Mouse (Mus musculus) liver, embryonic 14.5 days (tissue): ENCODE results near the gene Tmem273. TPM values are rescaled to one million over a fixed set of nuclear protein-coding genes. Genes with fewer than 3 reads are reported as not detected.

ENCODE experiments used
- ATAC-seq: fragments of 200-750 bp; cut with Nextera tagmentation; 2 replicates; pipeline ENCODE4 v1.8.0; 2017; ENCODE audit warnings: moderate number of reproducible peaks, mild to moderate bottlenecking, moderate library complexity; ENCODE audit not compliant: insufficient read depth
- DNase-seq, 3 experiments: peaks; one replicate each; pipeline ENCODE4 v3.0.0-alpha.2; 2012 to 2013; ENCODE audit warnings: low read depth in 3 of 3, low spot score in 3 of 3
- H3K27ac ChIP-seq: fragments of 300-500 bp; sonication (generic); 2 replicates; pipeline ENCODE4 v1.5.1; 2014; ENCODE audit warnings: moderate library complexity, mild to moderate bottlenecking, control low read depth, inconsistent platforms
- H3K27me3 ChIP-seq: fragments of 300-500 bp; sonication (generic); 2 replicates; pipeline ENCODE4 v1.6.1; 2014; ENCODE audit warnings: mild to moderate bottlenecking, low read length, moderate library complexity; ENCODE audit not compliant: control insufficient read depth, insufficient read depth
- H3K36me3 ChIP-seq: fragments of 300-500 bp; sonication (generic); replicated peaks from 2 replicates; pipeline ENCODE4 v1.6.1; 2014; ENCODE audit warnings: low read depth; ENCODE audit not compliant: control insufficient read depth, insufficient read depth
- H3K4me1 ChIP-seq, 2 experiments: fragments of 200-500 bp in 1 of 2; fragments of 300-500 bp in 1 of 2; sonication (generic) in 1 of 2; replicated peaks; 2 replicates each; pipeline ENCODE4 v1.6.1; 2012 to 2014; ENCODE audit warnings: antibody characterized with exemption in 1 of 2, inconsistent platforms in 1 of 2, low read length in 1 of 2; ENCODE audit not compliant: control insufficient read depth in 2 of 2, insufficient read depth in 2 of 2
- H3K4me2 ChIP-seq: fragments of 300-500 bp; sonication (generic); 2 replicates; pipeline ENCODE4 v1.6.1; 2014; ENCODE audit warnings: low read depth, mild to moderate bottlenecking, control low read depth, moderate library complexity
- H3K4me3 ChIP-seq, 2 experiments: fragments of 200-500 bp in 1 of 2; fragments of 300-500 bp in 1 of 2; sonication (generic) in 1 of 2; 2 replicates each; pipeline ENCODE4 v1.5.1; 2012 to 2014; ENCODE audit warnings: low read depth in 2 of 2, low read length in 2 of 2, mild to moderate bottlenecking in 2 of 2, control low read depth in 1 of 2, inconsistent platforms in 1 of 2, moderate library complexity in 1 of 2; ENCODE audit not compliant: insufficient read depth in 1 of 2
- H3K9ac ChIP-seq: fragments of 300-500 bp; sonication (generic); replicated peaks from 2 replicates; pipeline ENCODE4 v1.6.1; 2014; ENCODE audit warnings: mild to moderate bottlenecking, control low read depth, moderate library complexity
- H3K9me3 ChIP-seq: fragments of 300-500 bp; sonication (generic); 2 replicates; pipeline ENCODE4 v1.6.1; 2016; ENCODE audit warnings: low read length, mixed read lengths; ENCODE audit not compliant: control insufficient read depth
- CTCF ChIP-seq: IDR thresholded peaks from 2 replicates; pipeline ENCODE4 v1.5.1; 2016; ENCODE audit warnings: antibody characterized with exemption, low read depth, control low read depth
- EP300 ChIP-seq: IDR thresholded peaks from 2 replicates; pipeline ENCODE4 v1.6.1; 2016; ENCODE audit warnings: antibody characterized with exemption, low read depth
- WGBS: fragments of 180-500 bp; shearing (Covaris S2); extraction: QIAGEN DNeasy Blood & Tissue Kit; methylation state at CpG from one replicate; pipeline ENCODE4 v1.1.7; 2014; ENCODE audit not compliant: insufficient replicate concordance; 5-methylcytosine and 5-hydroxymethylcytosine counted together
- polyA plus RNA-seq, 2 experiments: library from polyadenylated mRNA; depleted of rRNA in 1 of 2; stranded (reverse) in 1 of 2; unstranded in 1 of 2; fragments of >200 nt; fragmentation: Nextera tagmentation in 1 of 2; extraction: Ambion mirVana in 1 of 2; gene quantifications; 2 replicates each; pipeline versions ENCODE4 v1.2.1 to v1.2.3; 2012 to 2014

Tmem273 gene
- polyA plus RNA-seq, 2 experiments = 1.4 to 1.5 TPM

- Histone ChIP-seq H3K36me3 (no peaks in the 10 kb centered on the region), H3K9me3 (no peaks in the 10 kb centered on the region), H3K4me3 (no peak overlapping the region), H3K9ac (no peak overlapping the region), H3K27me3 (no peaks in the 10 kb centered on the region), H3K4me2 (no peak overlapping the region), H3K27ac (no peak overlapping the region), H3K4me1 (peaks cover 0 to 4% of the 10 kb centered on the region in 2 experiments; a peak in 2 of 4 replicates)
- TF ChIP-seq EP300 = no peak
- TF ChIP-seq CTCF = no peak
- 61% methylated on average over 3 of the region's 3 CpGs for WGBS
- DNase-seq (no peak), ATAC-seq (no peak)
Observed at GRCm38 (mm10) chr14:32773456-32773855, 12.3 kb upstream of the Tmem273 start.

- Histone ChIP-seq H3K4me3 (no peak overlapping the region), H3K9ac (no peak overlapping the region), H3K9me3 (no peaks in the 10 kb centered on the region), H3K27ac (no peak overlapping the region), H3K4me2 (no peak overlapping the region), H3K36me3 (no peaks in the 10 kb centered on the region), H3K27me3 (no peaks in the 10 kb centered on the region), H3K4me1 (peaks cover 0 to 4% of the 10 kb centered on the region in 2 experiments; a peak in 2 of 4 replicates)
- 65% methylated on average over 7 of the region's 7 CpGs for WGBS
- DNase-seq (no peak), ATAC-seq (no peak)
- TF ChIP-seq EP300 (no peak), CTCF (no peak)
Observed at GRCm38 (mm10) chr14:32776077-32776476, 9.7 kb upstream of the Tmem273 start.

- TF ChIP-seq EP300 (no peak), CTCF (no peak)
- no peaks in the 10 kb centered on the region for H3K36me3 ChIP-seq
- no peak overlapping the region for H3K27ac ChIP-seq
- no peak overlapping the region for H3K9ac ChIP-seq
- H3K27me3 ChIP-seq = no peaks in the 10 kb centered on the region
- no peaks in the 10 kb centered on the region for H3K9me3 ChIP-seq
- no peak overlapping the region for H3K4me2 ChIP-seq
- DNase-seq = no peak
- ATAC-seq = no peak
- peaks cover 0 to 4% of the 10 kb centered on the region in 2 experiments; a peak in 2 of 4 replicates for H3K4me1 ChIP-seq
- WGBS = 57% methylated on average over 3 of the region's 3 CpGs
- H3K4me3 ChIP-seq = no peak overlapping the region
Observed at GRCm38 (mm10) chr14:32778362-32778761, 7.4 kb upstream of the Tmem273 start.

- no peaks in the 10 kb centered on the region for H3K27me3 ChIP-seq
- 40% methylated on average over 4 of the region's 4 CpGs for WGBS
- peaks cover 0 to 4% of the 10 kb centered on the region in 2 experiments; a peak in 1 of 4 replicates for H3K4me1 ChIP-seq
- no peak for ATAC-seq
- H3K36me3 ChIP-seq = no peaks in the 10 kb centered on the region
- H3K9me3 ChIP-seq = no peaks in the 10 kb centered on the region
- TF ChIP-seq EP300 (no peak), CTCF (no peak)
- H3K4me3 ChIP-seq = no peak overlapping the region
- no peak for DNase-seq
- H3K9ac ChIP-seq = no peak overlapping the region
- H3K27ac ChIP-seq = no peak overlapping the region
- H3K4me2 ChIP-seq = no peak overlapping the region
Observed at GRCm38 (mm10) chr14:32782866-32783265, 2.9 kb upstream of the Tmem273 start.

GRCm38 (mm10) chr14:32784130-32784747 lies 1.5 kb upstream of the Tmem273 start:
- Histone ChIP-seq H3K27me3 (no peaks in the 10 kb centered on the region), H3K4me2 (no peak overlapping the region), H3K9me3 (no peaks in the 10 kb centered on the region), H3K27ac (no peak overlapping the region), H3K4me1 (peaks cover 0 to 4% of the 10 kb centered on the region in 2 experiments; a peak in 1 of 4 replicates), H3K9ac (no peak overlapping the region), H3K4me3 (no peak overlapping the region), H3K36me3 (no peaks in the 10 kb centered on the region)
- DNase-seq (no peak), ATAC-seq (no peak)
- 16% methylated on average over 12 of the region's 12 CpGs for WGBS
- TF ChIP-seq EP300 (no peak), CTCF (no peak)
